Mouse (Mus musculus): Measurements from ENCODE around the gene Spata13. TPM values are rescaled to one million over a fixed set of nuclear protein-coding genes. Genes with fewer than 3 reads are reported as not detected.

The Spata13 gene
- polyA plus RNA-seq, 1 experiment from 2014 or later = 34.8 TPM

GRCm38 (mm10) chr14:60643098-60643870 is 9.5 kb downstream of the Spata13 start:
- ATAC-seq (ENCODE audit: low FRiP score) = peak; percentile 60
- Histone ChIP-seq H3K27me3 (no peaks in the 10 kb centered on the region), H3K36me3 (no peaks in the 10 kb centered on the region), H3K9ac (no peak overlapping the region), H3K4me1 (replicated peaks) (peaks cover 75% of the 10 kb centered on the region), H3K9me3 (no peaks in the 10 kb centered on the region), H3K4me3 (no peak overlapping the region), H3K4me2 (peak overlapping the region; percentile 26), H3K27ac (peak overlapping the region; percentile 80)
- 16% methylated on average over 14 of the region's 14 CpGs for WGBS

GRCm38 (mm10) chr14:60646373-60646772 is 12.6 kb downstream of the Spata13 start:
- Histone ChIP-seq H3K27me3 (no peaks in the 10 kb centered on the region), H3K9ac (no peak overlapping the region)
- ATAC-seq (ENCODE audit: low FRiP score) = no peak

DNA sequence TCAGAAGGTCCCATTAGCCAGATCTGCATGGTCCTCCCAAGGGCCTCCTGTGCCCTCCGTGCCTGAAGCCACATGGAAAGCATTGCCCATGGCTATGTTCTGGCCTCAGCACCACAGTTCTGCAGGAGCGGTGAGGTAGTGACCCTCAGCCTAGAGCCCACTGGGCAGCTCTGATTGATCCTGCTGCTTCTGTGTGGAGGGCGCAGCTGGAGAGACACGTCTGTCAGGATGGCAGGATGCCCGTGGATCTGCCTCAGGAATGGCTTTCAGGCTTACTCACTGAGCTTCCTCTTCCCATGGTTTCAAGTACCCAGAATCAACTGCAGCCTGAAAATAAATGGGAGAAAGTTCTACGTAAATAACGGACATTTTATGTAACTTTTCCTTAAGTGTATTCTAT is 14.1 kb downstream of the Spata13 start:
- ATAC-seq (ENCODE audit: low FRiP score) = no peak
- Histone ChIP-seq H3K27ac (no peak overlapping the region), H3K36me3 (no peaks in the 10 kb centered on the region), H3K4me1 (replicated peaks) (peaks cover 51% of the 10 kb centered on the region), H3K9ac (no peak overlapping the region), H3K27me3 (no peaks in the 10 kb centered on the region), H3K4me2 (no peak overlapping the region), H3K9me3 (no peaks in the 10 kb centered on the region), H3K4me3 (no peak overlapping the region)
- 85% methylated on average over 7 of the region's 7 CpGs for WGBS

More at GRCm38 (mm10) chr14:60646373-60646772, 12.6 kb downstream of the Spata13 start:
- Histone ChIP-seq H3K4me2 (no peak overlapping the region), H3K9me3 (no peaks in the 10 kb centered on the region), H3K4me3 (no peak overlapping the region), H3K36me3 (no peaks in the 10 kb centered on the region), H3K4me1 (replicated peaks) (peaks cover 60% of the 10 kb centered on the region), H3K27ac (no peak overlapping the region)
- 75% methylated on average over 5 of the region's 5 CpGs for WGBS

GRCm38 (mm10) chr14:60648956-60649355 is 15.2 kb downstream of the Spata13 start:
- Histone ChIP-seq H3K4me3 (no peak overlapping the region), H3K9ac (no peak overlapping the region), H3K9me3 (no peaks in the 10 kb centered on the region), H3K27me3 (no peaks in the 10 kb centered on the region), H3K4me1 (replicated peaks) (peaks cover 41% of the 10 kb centered on the region), H3K27ac (no peak overlapping the region), H3K36me3 (no peaks in the 10 kb centered on the region), H3K4me2 (no peak overlapping the region)
- WGBS = 96% methylated on average over 1 of the region's 1 CpGs
- ATAC-seq (ENCODE audit: low FRiP score) = no peak

GRCm38 (mm10) chr14:60653184-60653583 is 19.4 kb downstream of the Spata13 start:
- Histone ChIP-seq H3K4me1 (replicated peaks) (peaks cover 39% of the 10 kb centered on the region), H3K27ac (no peak overlapping the region), H3K9ac (no peak overlapping the region), H3K4me2 (no peak overlapping the region), H3K4me3 (no peak overlapping the region), H3K27me3 (no peaks in the 10 kb centered on the region), H3K36me3 (no peaks in the 10 kb centered on the region), H3K9me3 (no peaks in the 10 kb centered on the region)
- no peak for ATAC-seq (ENCODE audit: low FRiP score)
- 82% methylated on average over 4 of the region's 4 CpGs for WGBS

DNA sequence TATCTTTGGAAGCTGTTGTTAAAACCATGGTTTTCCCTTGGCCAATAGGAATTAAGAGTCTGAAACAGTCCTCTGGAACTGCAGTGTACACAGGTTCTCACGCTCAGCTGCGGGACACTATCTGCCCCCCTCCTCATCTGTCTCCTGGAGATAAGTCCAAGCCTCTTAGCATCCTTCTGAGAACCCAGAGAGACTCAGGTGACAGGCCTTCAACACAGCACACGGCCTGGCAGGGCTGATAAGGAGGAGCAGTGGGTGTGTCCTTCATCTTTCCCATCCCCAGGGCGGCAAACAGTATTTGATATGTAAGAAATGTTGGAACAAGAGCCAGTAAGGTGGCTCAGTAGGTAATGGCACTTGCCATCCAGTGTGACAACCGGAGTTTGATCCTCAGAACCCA is 20.2 kb downstream of the Spata13 start:
- WGBS = 88% methylated on average over 5 of the region's 5 CpGs
- H3K27me3 ChIP-seq = no peaks in the 10 kb centered on the region
- ATAC-seq (ENCODE audit: low FRiP score) = no peak

GRCm38 (mm10) chr14:60654708-60655107 is 20.9 kb downstream of the Spata13 start:
- no peak overlapping the region for H3K9ac ChIP-seq
- ATAC-seq (ENCODE audit: low FRiP score) = 0 out of 2 replicates have a peak, but pooled peaks have one; percentile 36
- H3K27me3 ChIP-seq = no peaks in the 10 kb centered on the region
- H3K9me3 ChIP-seq = no peaks in the 10 kb centered on the region
- H3K4me2 ChIP-seq = no peak overlapping the region
- no peaks in the 10 kb centered on the region for H3K36me3 ChIP-seq
- H3K4me1 ChIP-seq (replicated peaks) = peaks cover 32% of the 10 kb centered on the region
- H3K4me3 ChIP-seq = no peak overlapping the region
- no peak overlapping the region for H3K27ac ChIP-seq
- 80% methylated on average over 11 of the region's 11 CpGs for WGBS

More for the DNA sequence above, 20.2 kb downstream of the Spata13 start:
- Histone ChIP-seq H3K9ac (no peak overlapping the region), H3K4me3 (no peak overlapping the region), H3K36me3 (no peaks in the 10 kb centered on the region), H3K9me3 (no peaks in the 10 kb centered on the region), H3K27ac (no peak overlapping the region), H3K4me1 (replicated peaks) (peaks cover 32% of the 10 kb centered on the region), H3K4me2 (no peak overlapping the region)

DNA sequence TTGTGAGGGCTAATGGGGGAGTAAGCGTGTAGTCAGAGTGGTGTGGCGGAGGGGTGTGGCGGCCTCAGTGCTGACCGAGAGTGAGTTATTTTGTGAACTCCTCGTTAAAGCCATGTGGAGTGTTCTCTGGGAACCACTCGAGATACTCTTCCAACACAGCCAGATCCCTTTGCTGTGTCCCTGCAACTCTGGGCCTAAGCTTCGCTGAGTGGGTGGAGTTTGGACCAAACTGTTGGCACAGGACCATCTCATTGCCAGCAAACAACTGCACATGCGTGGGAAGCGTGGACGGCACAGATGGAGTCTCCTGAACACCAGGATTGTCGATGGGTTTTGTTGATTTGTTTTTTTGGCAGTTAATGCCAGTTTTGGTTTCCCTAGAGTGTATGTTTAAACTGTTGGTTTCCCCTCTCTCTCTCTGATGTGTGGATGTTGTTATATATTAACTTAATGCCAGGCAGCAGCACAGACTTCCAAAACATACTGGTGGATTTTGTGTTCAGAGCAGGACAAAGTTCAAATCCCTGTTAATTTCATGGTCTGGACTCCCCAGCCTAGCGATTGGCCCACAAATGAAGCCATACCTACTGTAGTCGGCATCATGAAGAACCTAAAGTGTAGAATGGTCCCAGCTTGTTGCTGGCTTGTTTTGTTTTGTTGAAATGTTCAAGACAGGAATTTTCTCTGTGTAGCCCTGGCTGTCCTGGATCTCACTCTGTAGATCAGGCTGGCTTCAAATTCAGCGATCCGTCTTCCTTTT is 22.3 kb downstream of the Spata13 start:
- Histone ChIP-seq H3K9me3 (no peaks in the 10 kb centered on the region), H3K27ac (peak overlapping the region; percentile 35; the same call in 1 of the 2 replicates), H3K36me3 (no peaks in the 10 kb centered on the region), H3K4me2 (no peak overlapping the region), H3K9ac (no peak overlapping the region), H3K4me3 (no peak overlapping the region), H3K4me1 (replicated peaks) (peaks cover 28% of the 10 kb centered on the region), H3K27me3 (no peaks in the 10 kb centered on the region)
- no peak; the same call in 1 of the 2 replicates for ATAC-seq (ENCODE audit: low FRiP score)
- WGBS = 80% methylated on average over 15 of the region's 15 CpGs

DNA sequence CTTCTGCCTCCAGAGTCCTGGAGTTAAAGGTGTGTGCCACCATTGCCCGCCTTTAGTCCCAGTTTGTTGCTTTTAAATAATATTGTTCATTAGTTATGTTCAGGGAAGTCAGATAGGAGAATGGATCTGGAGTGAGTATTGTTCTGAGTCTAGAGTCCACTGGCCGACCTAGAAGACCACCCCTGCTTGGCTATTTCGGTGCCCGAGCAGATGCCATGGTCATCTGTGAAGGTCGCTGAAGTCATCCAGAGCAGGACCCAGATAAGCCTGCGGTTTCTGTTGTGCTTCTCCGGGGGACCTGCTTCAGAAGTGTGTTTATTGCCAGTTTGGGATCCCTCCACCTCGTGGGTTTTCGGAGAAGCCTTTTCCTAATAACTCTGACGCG is 22.9 kb downstream of the Spata13 start:
- H3K27ac ChIP-seq = peak overlapping the region; percentile 35
- H3K27me3 ChIP-seq = no peaks in the 10 kb centered on the region
- H3K9ac ChIP-seq = no peak overlapping the region
- ATAC-seq (ENCODE audit: low FRiP score) = no peak
- H3K4me3 ChIP-seq = no peak overlapping the region
- WGBS = 92% methylated on average over 11 of the region's 11 CpGs
- H3K36me3 ChIP-seq = no peaks in the 10 kb centered on the region
- peaks cover 28% of the 10 kb centered on the region for H3K4me1 ChIP-seq (replicated peaks)
- no peaks in the 10 kb centered on the region for H3K9me3 ChIP-seq
- H3K4me2 ChIP-seq = no peak overlapping the region

DNA sequence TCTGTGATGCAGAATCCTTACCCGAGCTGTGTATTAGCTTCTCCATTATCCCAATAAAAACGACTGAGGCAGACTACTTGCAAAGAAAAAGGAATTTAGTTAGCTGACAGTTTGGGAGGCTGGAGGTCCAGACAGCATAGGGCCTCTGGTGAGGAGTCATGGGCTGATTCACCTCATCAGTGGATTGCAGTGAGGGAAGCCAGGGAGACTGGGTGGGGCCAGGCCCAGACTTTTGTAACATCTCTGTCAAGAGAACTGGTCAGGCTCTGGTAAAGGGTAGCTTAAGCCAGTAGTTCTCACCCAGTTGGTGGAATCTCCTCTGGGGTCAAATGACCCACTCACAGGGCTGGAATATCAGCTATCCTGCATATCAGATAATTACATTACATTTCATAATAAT is 24.1 kb downstream of the Spata13 start:
- Histone ChIP-seq H3K27me3 (no peaks in the 10 kb centered on the region), H3K27ac (no peak overlapping the region), H3K9ac (no peak overlapping the region), H3K4me2 (no peak overlapping the region), H3K4me1 (replicated peaks) (peaks cover 26% of the 10 kb centered on the region), H3K4me3 (no peak overlapping the region), H3K36me3 (no peaks in the 10 kb centered on the region), H3K9me3 (no peaks in the 10 kb centered on the region)
- 86% methylated on average over 2 of the region's 2 CpGs for WGBS
- no peak for ATAC-seq (ENCODE audit: low FRiP score)

GRCm38 (mm10) chr14:60659498-60659897 is 25.7 kb downstream of the Spata13 start:
- H3K4me3 ChIP-seq = no peak overlapping the region
- WGBS = 87% methylated on average over 8 of the region's 8 CpGs
- no peaks in the 10 kb centered on the region for H3K27me3 ChIP-seq
- H3K9me3 ChIP-seq = no peaks in the 10 kb centered on the region
- ATAC-seq (ENCODE audit: low FRiP score) = no peak
- no peak overlapping the region for H3K9ac ChIP-seq
- H3K36me3 ChIP-seq = no peaks in the 10 kb centered on the region
- peaks cover 31% of the 10 kb centered on the region for H3K4me1 ChIP-seq (replicated peaks)
- no peak overlapping the region for H3K27ac ChIP-seq
- no peak overlapping the region for H3K4me2 ChIP-seq

GRCm38 (mm10) chr14:60660591-60660990 is 26.8 kb downstream of the Spata13 start:
- no peaks in the 10 kb centered on the region for H3K27me3 ChIP-seq
- no peak overlapping the region for H3K4me2 ChIP-seq
- H3K9me3 ChIP-seq = no peaks in the 10 kb centered on the region
- no peaks in the 10 kb centered on the region for H3K36me3 ChIP-seq
- WGBS = 92% methylated on average over 8 of the region's 8 CpGs
- peaks cover 28% of the 10 kb centered on the region for H3K4me1 ChIP-seq (replicated peaks)
- no peak overlapping the region for H3K4me3 ChIP-seq
- H3K27ac ChIP-seq = no peak overlapping the region
- H3K9ac ChIP-seq = no peak overlapping the region
- ATAC-seq (ENCODE audit: low FRiP score) = no peak

All from hindbrain, embryonic 13.5 days (tissue).